Mouse (Mus musculus): ENCODE measurements around the gene Abcc10. TPM values are rescaled to one million over a fixed set of nuclear protein-coding genes. Genes with fewer than 3 reads are reported as not detected.

Gene Abcc10
- 10 to 100 TPM in 1 of 2 experiments, 1 to 10 TPM in 1; 8.6 to 11.5 TPM for total RNA-seq (2021)

DNA sequence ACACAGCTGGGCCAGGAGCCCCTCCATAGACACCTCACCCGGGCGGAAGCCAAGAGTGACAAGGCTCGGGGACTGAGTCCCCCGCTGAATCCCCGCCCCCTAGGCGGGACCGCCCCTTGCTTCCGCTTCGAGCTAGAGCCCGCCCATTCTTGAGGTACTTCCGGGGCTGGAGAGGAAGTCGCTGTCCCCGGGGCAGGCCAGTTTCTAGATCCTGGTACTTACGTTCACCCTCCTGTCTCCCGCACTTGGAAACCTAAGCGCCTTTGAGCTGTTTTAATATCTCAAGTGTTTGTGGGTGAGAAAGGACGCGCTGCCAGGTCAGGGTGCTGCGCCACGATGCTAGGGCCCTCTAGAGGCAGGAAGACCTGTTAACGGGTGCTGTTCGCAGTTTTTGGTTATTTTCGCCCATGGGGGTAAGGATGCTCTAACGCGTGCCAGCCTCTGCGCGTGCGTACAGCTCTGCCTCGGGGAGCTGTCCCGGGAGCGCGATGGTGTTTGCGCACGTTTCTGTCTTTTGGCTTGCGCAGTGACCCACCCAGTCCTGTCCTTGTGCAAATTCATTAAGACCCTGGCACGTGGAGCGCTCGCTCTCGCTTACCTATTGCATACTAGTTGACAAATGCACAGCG lies at the start of gene Abcc10:
Abcc10 (minus strand) TSS at position 447 of the 629 bp plus-strand sequence.
- intact Hi-C loops (cut with DNase I): loop anchor here (1.0 to 5.0 kb wide), 2 partner anchors 55 to 126 kb away; partner anchors contain the start of genes Polh, Xpo5 and Zfp318
- peak; percentile 90 to 98 for DNase-seq (ENCODE audit: low spot score in 2 of 2)

- no peak for DNase-seq (ENCODE audit: low spot score in 2 of 2)
- intact Hi-C loops (cut with DNase I): no loop called here
Observed at GRCm38 (mm10) chr17:46371783-46372182, 43.6 kb upstream of the Abcc10 start.

- no peak for DNase-seq (ENCODE audit: low spot score in 2 of 2)
- intact Hi-C loops (cut with DNase I): no loop called here
Observed at GRCm38 (mm10) chr17:46351026-46351700, 23.0 kb upstream of the Abcc10 start.

DNA sequence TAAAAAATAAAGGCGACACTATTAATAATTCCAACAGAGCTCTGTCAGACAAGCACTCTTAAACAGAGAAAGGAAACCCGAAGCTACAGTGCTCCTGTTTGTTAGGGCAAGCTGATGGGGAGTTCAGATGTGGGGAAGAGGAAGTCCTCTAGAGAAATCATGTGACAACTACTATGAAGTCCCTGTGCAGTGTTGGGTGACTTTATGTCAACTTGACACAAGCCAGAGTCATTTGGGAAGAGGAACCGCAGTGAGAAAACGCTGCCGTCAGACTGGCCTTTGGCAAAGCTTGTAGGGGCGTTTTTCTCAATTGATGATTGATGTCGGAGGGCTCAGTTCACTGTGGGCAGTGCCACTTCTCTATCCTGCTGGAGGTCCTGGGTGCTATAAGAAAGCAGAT lies 13.1 kb upstream of the Abcc10 start:
- no peak for DNase-seq (ENCODE audit: low spot score in 2 of 2)
- intact Hi-C loops (cut with DNase I): loop anchor here (5.0 kb wide), 1 partner anchor 36 kb away; no protein-coding TSS in a partner anchor

- intact Hi-C loops (cut with DNase I): no loop called here
Observed at GRCm38 (mm10) chr17:46336475-46336874, 8.3 kb upstream of the Abcc10 start.

DNA sequence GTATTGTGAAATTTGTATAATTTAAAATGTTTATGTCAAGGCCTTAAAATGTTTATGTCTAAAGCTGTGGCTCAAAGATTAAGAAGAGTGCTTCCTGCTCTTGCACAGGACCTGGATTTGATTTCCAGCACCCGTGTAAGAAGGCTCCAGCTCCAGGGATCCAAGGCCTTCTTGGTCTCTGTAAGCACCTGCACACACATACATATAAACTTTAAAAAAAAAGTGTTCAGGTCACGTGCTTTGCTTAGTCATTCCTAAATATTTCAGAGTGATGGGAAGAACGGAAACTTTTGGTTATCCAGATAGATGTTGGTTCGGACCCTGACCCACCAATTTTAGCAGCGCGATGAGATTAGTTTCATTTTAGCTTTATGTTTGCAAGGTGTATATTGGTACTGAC lies 571 bp upstream of the Abcc10 start:
- DNase-seq (ENCODE audit: low spot score in 2 of 2): no peak
- intact Hi-C loops (cut with DNase I): loop anchor here (1.0 to 5.0 kb wide), 2 partner anchors 55 to 126 kb away; partner anchors contain the start of genes Polh, Xpo5 and Zfp318

More at GRCm38 (mm10) chr17:46336475-46336874, 8.3 kb upstream of the Abcc10 start:
- no peak for DNase-seq (ENCODE audit: low spot score in 2 of 2)

GRCm38 (mm10) chr17:46327413-46327905 lies 693 bp downstream of the Abcc10 start:
- no peak for DNase-seq (ENCODE audit: low spot score in 2 of 2)
- intact Hi-C loops (cut with DNase I): loop anchor here (5.0 kb wide), 1 partner anchor 125 kb away; the partner anchor contains the start of genes Polh and Xpo5

DNA sequence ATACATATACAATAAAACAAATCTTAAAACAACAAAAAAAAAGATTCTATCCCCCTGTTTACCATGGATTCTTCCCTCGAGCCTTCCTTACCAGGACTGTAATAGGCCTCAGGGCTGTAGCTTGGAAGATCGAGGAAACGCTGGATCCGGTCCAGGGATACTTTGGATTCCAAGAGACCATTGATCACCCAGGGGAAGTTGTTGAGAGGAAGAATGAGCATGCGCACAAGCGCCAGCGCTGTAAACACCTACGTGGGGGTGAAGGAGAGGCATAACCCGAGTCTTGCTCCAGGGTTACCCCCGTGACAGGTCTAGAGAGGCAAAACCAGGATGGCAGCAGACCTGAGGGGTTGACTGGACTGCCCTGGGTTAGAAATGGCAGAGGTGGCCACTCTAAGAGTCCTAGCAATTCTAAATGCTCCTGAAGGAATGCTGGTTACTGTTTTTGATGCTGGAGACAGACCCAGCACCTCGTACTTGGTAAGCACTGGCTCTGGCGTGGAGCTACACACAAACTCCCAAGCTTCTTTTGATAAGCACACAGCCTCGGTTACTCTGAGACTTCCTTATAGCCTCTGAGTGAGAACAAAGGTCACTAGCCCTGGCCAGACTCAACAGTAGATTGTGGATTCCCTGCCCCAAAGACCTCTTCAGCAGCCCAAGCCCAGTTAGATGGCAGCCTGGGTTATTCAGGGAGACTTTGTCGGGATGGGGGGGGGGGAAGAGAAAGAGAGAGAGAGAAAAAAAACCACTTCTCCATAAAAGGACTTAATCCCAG lies 5.9 kb downstream of the Abcc10 start:
- intact Hi-C loops (cut with DNase I): no loop called here

DNA sequence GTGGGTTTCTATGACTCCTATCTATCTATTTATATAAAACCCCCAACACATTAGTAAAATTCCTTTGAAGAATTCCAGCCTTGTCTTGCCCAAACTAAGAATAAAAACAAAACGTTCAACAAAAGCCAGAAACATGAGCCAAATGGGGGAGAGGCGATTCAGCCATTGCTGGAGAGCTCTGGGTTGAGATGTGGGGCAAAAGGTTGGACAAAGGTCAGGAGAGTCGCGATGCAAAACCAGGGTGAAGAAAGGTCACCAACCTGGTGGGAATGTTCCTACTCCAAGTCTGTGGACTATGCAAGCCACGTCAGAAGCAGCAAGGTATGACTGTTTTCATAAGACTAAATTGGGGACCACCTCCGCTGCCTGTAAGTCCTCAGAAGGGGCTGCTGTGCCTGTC lies 7.7 kb downstream of the Abcc10 start:
- DNase-seq (ENCODE audit: low spot score in 2 of 2): no peak
- intact Hi-C loops (cut with DNase I): no loop called here

More for the DNA sequence above, 5.9 kb downstream of the Abcc10 start:
- DNase-seq (ENCODE audit: low spot score in 2 of 2): no peak

DNA sequence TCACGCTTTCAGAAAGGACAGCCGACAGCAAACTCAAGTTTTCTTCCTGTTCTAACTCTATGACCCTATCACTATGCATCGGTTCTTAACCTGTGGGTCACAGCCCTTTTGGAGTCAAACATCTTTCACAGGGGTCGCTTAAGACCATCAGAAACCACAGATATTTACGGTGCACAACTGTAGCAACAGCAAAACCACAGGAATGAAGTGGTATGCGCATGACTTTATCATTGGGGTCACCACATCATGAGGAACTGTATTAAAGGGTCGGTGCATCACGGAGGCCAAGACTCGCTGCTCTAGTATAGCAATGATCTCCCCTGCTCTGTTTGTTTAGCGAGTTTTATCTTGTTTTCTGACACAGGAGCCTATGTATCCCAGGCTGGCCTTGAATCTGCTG lies 12.3 kb downstream of the Abcc10 start:
- intact Hi-C loops (cut with DNase I): no loop called here

DNA sequence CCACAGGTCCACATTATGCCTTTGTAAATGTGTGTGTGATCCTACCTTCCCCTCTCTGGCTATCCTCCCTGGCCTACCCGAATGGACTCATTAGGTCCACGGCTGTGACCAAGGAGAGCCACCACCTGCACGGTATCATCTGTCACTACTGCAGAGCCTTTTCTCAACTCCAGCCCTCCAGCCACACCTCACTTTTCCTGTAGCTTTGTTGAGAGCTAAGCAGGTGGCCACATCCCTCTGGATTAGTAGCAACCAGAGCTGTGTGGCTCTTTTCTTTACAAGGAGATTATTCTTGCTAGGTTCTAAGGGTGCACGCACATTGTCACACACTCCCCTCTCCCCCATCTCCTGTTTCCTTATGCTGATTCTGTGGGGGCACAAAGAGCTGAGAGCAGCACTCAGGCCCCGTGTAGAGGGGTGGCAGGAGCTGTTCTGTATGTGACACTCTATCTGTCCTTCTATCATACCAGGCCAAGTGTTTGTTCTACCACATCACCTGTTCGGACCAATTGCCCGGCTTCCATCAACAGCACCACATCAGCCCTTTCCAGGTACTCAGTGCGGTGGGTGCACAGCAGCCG lies 14.9 kb downstream of the Abcc10 start:
- DNase-seq (ENCODE audit: low spot score in 2 of 2): no peak
- intact Hi-C loops (cut with DNase I): no loop called here

More for the DNA sequence above, 12.3 kb downstream of the Abcc10 start:
- no peak for DNase-seq (ENCODE audit: low spot score in 2 of 2)

DNA sequence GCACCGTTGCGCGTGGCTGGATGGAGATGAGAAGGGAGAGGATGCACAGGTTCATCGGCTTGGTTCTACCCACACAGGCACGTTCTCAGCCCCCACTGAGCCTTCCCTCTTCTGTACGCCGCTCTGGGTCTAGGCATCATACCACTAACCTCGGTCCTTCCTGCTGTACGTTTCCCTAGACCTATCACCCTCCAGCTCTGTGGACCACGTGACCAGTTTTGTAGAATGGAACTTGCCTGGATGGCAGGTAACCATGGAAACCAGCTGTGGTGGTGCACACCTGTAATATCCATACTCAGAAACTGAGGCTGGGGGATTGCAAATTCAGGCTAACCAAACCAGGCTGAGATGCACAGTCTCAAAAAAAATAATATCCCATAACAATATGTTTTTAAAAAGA lies 17.6 kb downstream of the Abcc10 start:
- intact Hi-C loops (cut with DNase I): no loop called here
- no peak for DNase-seq (ENCODE audit: low spot score in 2 of 2)

- intact Hi-C loops (cut with DNase I): no loop called here
- DNase-seq (ENCODE audit: low spot score in 2 of 2): no peak
Observed at GRCm38 (mm10) chr17:46309835-46310234, 18.3 kb downstream of the Abcc10 start.

DNA sequence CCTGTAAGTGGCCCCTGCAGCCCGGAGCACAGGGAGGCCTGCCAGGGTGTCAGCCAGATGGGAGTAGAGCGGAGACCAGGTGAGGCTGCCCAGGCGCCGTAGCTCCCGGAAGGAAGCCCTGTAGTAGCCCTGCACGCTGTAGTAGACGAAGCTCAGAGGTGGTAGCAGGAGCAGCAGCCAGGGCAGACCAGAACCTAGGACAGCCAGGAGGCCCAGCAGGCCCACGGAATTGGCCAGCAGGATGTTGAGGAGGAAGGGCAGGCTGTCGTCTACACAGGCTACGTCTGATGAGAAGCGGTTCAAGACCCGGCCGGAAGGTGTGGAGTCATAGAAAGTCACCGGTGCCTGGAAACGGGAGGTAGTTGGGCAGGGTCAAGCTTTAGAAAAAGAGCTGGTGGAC lies 21.2 kb downstream of the Abcc10 start:
- DNase-seq (ENCODE audit: low spot score in 2 of 2): no peak
- intact Hi-C loops (cut with DNase I): no loop called here

DNA sequence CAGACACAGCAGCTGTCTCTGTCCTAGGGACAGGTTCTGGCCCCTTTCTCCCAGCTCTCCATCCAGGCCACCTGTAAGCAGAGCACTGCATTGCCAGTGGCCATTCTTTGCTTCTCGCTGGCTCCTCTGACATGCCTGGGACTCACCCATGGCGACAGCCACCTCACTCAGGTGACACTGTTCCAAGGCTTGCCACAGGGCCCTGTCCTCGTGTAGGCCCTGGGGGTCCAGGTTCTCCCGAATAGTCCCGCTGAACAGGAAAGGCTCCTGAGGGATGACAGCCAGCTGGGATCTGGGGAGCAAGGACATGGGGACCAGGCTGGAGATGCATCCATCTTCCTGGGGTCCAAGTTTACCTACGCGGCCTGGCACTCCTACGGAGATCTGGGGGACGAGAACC lies 24.0 kb downstream of the Abcc10 start:
- intact Hi-C loops (cut with DNase I): no loop called here

DNA sequence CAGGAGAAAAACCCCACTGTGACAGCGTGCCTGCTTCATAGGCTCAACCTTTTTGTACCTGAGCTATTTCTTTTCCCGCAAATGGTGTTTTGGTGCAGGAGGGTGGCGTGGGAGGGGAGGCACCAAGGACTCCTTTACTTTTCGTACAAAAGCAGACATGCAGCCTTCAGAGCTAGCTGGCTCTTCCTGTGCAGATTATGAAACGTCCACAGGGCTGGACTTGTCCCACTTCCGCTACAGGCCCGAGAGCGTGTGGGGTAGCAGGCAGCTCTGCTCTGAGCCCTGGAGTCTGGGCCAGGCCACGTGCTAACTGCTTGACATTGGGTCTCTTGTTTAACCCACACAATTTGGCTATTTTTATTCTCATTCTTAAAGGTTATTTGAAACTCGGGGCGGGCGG lies 26.3 kb downstream of the Abcc10 start:
- peak in 1 of 2 experiments; percentile 62 for DNase-seq (ENCODE audit: low spot score in 2 of 2)
- intact Hi-C loops (cut with DNase I): no loop called here

More for the DNA sequence above, 24.0 kb downstream of the Abcc10 start:
- DNase-seq (ENCODE audit: low spot score in 2 of 2): no peak

DNA sequence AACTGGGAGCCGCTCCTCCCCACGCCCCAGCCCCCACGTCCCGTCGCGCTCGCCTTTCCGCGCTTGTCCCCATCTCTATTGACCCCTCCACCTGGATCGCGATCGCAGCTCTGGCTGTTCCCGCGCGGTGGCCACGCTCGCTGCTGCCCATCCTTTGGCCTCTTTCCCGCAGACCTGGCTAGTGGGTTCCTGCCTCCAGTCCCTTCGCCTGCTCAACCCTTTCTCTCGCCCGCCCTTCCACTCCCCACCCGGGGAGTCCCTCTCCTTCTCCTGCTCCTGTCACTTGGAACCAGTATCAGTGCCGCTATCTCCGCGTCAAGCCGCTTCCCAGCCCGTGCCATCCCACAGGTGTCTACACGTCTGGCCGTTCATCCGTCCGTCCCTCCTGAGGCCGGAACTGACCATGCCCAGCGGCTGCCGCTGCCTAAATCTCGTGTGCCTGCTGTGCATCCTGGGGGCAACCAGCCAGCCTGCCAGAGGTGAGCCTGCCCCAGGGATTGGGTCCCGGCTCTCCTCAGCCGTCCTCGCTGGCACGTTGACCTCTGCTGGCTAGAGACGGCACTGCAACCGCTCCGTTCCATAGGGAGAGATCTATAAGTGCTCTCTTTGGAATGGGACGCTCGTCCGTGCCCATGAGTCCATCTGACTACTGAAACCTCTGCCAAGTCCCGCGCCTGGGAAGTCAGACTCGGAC lies 29.8 kb downstream of the Abcc10 start:
- DNase-seq (ENCODE audit: low spot score in 2 of 2): peak; percentile 85 to 90
- intact Hi-C loops (cut with DNase I): loop anchor here (1.0 kb wide), 1 partner anchor 32 kb away; no protein-coding TSS in a partner anchor

- peak; percentile 45 to 86 for DNase-seq (ENCODE audit: low spot score in 2 of 2)
- intact Hi-C loops (cut with DNase I): loop anchor here (1.0 to 2.0 kb wide), 3 partner anchors 15 to 31 kb away; partner anchors contain the start of gene Tjap1
Observed at GRCm38 (mm10) chr17:46297364-46298219, 30.6 kb downstream of the Abcc10 start, which contains the start of gene Dlk2. Gene Dlk2 (plus strand): TSS chr17:46297421.

All from left cerebral cortex, postnatal 25 days (tissue).